8 mouse cellular contexts compared by ENCODE assay signal in genomic region chr6:57825259-57825715, GRCm38 (mm10). TPM values are rescaled to one million over a fixed set of nuclear protein-coding genes. Genes with fewer than 3 reads are reported as not detected.
DNase-seq lines count a peak whose midpoint lies in the region; ATAC-seq and TF ChIP-seq lines count a peak whose summit lies in the region.

No protein-coding gene starts in this region.

- DNase-seq in heart, adult 9 months (ENCODE audit: low spot score in 2 of 2) = no peak
- no peak for DNase-seq in hindbrain, embryonic 14.5 days (ENCODE audit: low spot score)
- no peak for DNase-seq in urinary bladder, adult 2 months (ENCODE audit: low spot score)
- DNase-seq in layer of hippocampus, postnatal 10 days (ENCODE audit: low spot score in 2 of 2) = no peak
- no peak for DNase-seq in frontal cortex, adult 2 months (ENCODE audit: extremely low spot score in 1 of 2, low spot score in 1 of 2)

- peak overlapping the region; percentile 97 for H3K4me3 ChIP-seq in heart, embryonic 16.5 days (ENCODE audit: low read length)
- H3K4me3 ChIP-seq in bone marrow macrophage, adult 2 months (ENCODE audit: insufficient read depth, low read length) = peak overlapping the region; percentile 89
- peak overlapping the region; percentile 67 for H3K4me3 ChIP-seq in hindbrain, embryonic 14.5 days (replicated peaks; ENCODE audit: low read length)
- peak overlapping the region; percentile 87 for H3K4me3 ChIP-seq in midbrain, embryonic 13.5 days (replicated peaks)

- H3K27me3 ChIP-seq in heart, embryonic 16.5 days (ENCODE audit: control insufficient read depth, insufficient read depth, low read length) = no peaks in the 10 kb centered on the region
- H3K27me3 ChIP-seq in hindbrain, embryonic 14.5 days (ENCODE audit: control insufficient read depth, insufficient read depth, low read length) = no peaks in the 10 kb centered on the region
- no peaks in the 10 kb centered on the region for H3K27me3 ChIP-seq in midbrain, embryonic 13.5 days

- no peak for ATAC-seq in heart, embryonic 16.5 days (replicated peaks; ENCODE audit: extremely low read depth, insufficient read depth, low FRiP score)
- peak; percentile 51; the same call in 1 of the 2 replicates for ATAC-seq in hindbrain, embryonic 14.5 days (ENCODE audit: low FRiP score)
- no peak for ATAC-seq in midbrain, embryonic 13.5 days

- H3K27ac ChIP-seq in heart, embryonic 16.5 days (ENCODE audit: low read length) = peak overlapping the region; percentile 91
- no peak overlapping the region for H3K27ac ChIP-seq in bone marrow macrophage, adult 2 months (ENCODE audit: insufficient read depth, low read depth, low read length)
- peak overlapping the region; percentile 94; the same call in 1 of the 2 replicates for H3K27ac ChIP-seq in hindbrain, embryonic 14.5 days
- peak overlapping the region; percentile 94 for H3K27ac ChIP-seq in midbrain, embryonic 13.5 days

- no peak for TF ChIP-seq POLR2A in bone marrow macrophage, adult 2 months (IDR thresholded peaks at IDR 0.05; ENCODE audit: borderline replicate concordance, low read depth, low read length)

- peak overlapping the region; percentile 79 for H3K4me2 ChIP-seq in heart, embryonic 16.5 days (ENCODE audit: low read depth, low read length)
- peak overlapping the region; percentile 80 for H3K4me2 ChIP-seq in hindbrain, embryonic 14.5 days (replicated peaks)
- H3K4me2 ChIP-seq in midbrain, embryonic 13.5 days (replicated peaks) = peak overlapping the region; percentile 55

- no peaks in the 10 kb centered on the region for H3K36me3 ChIP-seq in heart, embryonic 16.5 days (ENCODE audit: control insufficient read depth, insufficient read depth)
- no peaks in the 10 kb centered on the region for H3K36me3 ChIP-seq in hindbrain, embryonic 14.5 days (replicated peaks; ENCODE audit: control insufficient read depth, insufficient read depth)
- no peaks in the 10 kb centered on the region for H3K36me3 ChIP-seq in midbrain, embryonic 13.5 days

- H3K9me3 ChIP-seq in heart, embryonic 16.5 days (replicated peaks; ENCODE audit: control insufficient read depth, low read length) = no peaks in the 10 kb centered on the region
- no peaks in the 10 kb centered on the region for H3K9me3 ChIP-seq in hindbrain, embryonic 14.5 days (ENCODE audit: control insufficient read depth, low read length)
- no peaks in the 10 kb centered on the region for H3K9me3 ChIP-seq in midbrain, embryonic 13.5 days

- WGBS in heart, embryonic 16.5 days = 10% methylated on average over 5 of the region's 5 CpGs
- WGBS in hindbrain, embryonic 14.5 days = 5% methylated on average over 5 of the region's 5 CpGs
- WGBS in midbrain, embryonic 13.5 days = 8% methylated on average over 5 of the region's 5 CpGs

- H3K9ac ChIP-seq in heart, embryonic 16.5 days (ENCODE audit: low read length) = peak overlapping the region; percentile 99
- peak overlapping the region; percentile 97 for H3K9ac ChIP-seq in hindbrain, embryonic 14.5 days
- peak overlapping the region; percentile 99 for H3K9ac ChIP-seq in midbrain, embryonic 13.5 days (replicated peaks)

- peaks cover 5% of the 10 kb centered on the region for H3K4me1 ChIP-seq in heart, embryonic 16.5 days (ENCODE audit: control insufficient read depth, insufficient read depth, low read length)
- H3K4me1 ChIP-seq in bone marrow macrophage, adult 2 months (ENCODE audit: control insufficient read depth, insufficient read depth, low read length) = peaks cover 5% of the 10 kb centered on the region; the same call in 1 of the 2 replicates
- H3K4me1 ChIP-seq in hindbrain, embryonic 14.5 days (replicated peaks; ENCODE audit: control insufficient read depth, insufficient read depth, low read length) = peaks cover 9% of the 10 kb centered on the region; the same call in 1 of the 2 replicates
- H3K4me1 ChIP-seq in midbrain, embryonic 13.5 days (replicated peaks) = peaks cover 19% of the 10 kb centered on the region

- no peak for TF ChIP-seq CTCF in bone marrow macrophage, adult 2 months (IDR thresholded peaks at IDR 0.05; ENCODE audit: low read depth, low read length)

RNA-seq across cellular contexts. Expression of gene Vopp1, which starts 0.3 kb away (rescaled TPM):
- 28.2 and 29.7 TPM in 2 replicates for polyA plus RNA-seq in heart, embryonic 16.5 days (2015; fragmentation: Nextera tagmentation; extraction: Ambion mirVana)
- 16.5 and 17.0 TPM in 2 replicates for polyA plus RNA-seq in bone marrow macrophage, adult 2 months (2012; ENCODE audit: insufficient read depth, insufficient read length, missing spikeins)
- polyA plus RNA-seq in hindbrain, embryonic 14.5 days (2014; fragmentation: Nextera tagmentation; extraction: Ambion mirVana) = 113 and 135 TPM in 2 replicates
- polyA plus RNA-seq in midbrain, embryonic 13.5 days (2015; fragmentation: Nextera tagmentation; extraction: Ambion mirVana) = 170 and 171 TPM in 2 replicates
- 25.2 and 28.7 TPM in 2 replicates for polyA plus RNA-seq in urinary bladder, adult 2 months (2012; rRNA removed)
- 10 to 100 TPM; 71.8 to 79.0 TPM for total RNA-seq in layer of hippocampus, postnatal 10 days (2021)
- 82.9 and 86.5 TPM in 2 replicates for polyA plus RNA-seq in frontal cortex, adult 2 months (2012; rRNA removed)

RNA-seq across cellular contexts. Expression of gene Vmn1r21, which starts 24.9 kb away (rescaled TPM):
- not detected in 2 replicates for polyA plus RNA-seq in heart, embryonic 16.5 days (2015; fragmentation: Nextera tagmentation; extraction: Ambion mirVana)
- not detected in 2 replicates for polyA plus RNA-seq in bone marrow macrophage, adult 2 months (2012; ENCODE audit: insufficient read depth, insufficient read length, missing spikeins)
- not detected in 2 replicates for polyA plus RNA-seq in hindbrain, embryonic 14.5 days (2014; fragmentation: Nextera tagmentation; extraction: Ambion mirVana)
- not detected in 2 replicates for polyA plus RNA-seq in midbrain, embryonic 13.5 days (2015; fragmentation: Nextera tagmentation; extraction: Ambion mirVana)
- not detected in 2 replicates for polyA plus RNA-seq in urinary bladder, adult 2 months (2012; rRNA removed)
- not detected for total RNA-seq in layer of hippocampus, postnatal 10 days (2021)
- polyA plus RNA-seq in frontal cortex, adult 2 months (2012; rRNA removed) = not detected in 2 replicates
